Mouse (Mus musculus) frontal cortex, postnatal 10 days (tissue): ENCODE data around the gene Ackr4.

ENCODE experiments used
- DNase-seq, 2 experiments: peaks; one replicate each; pipeline ENCODE4 v3.0.0; 2022; ENCODE audit warnings: low spot score in 2 of 2, mixed read lengths in 1 of 2

Ackr4 gene

DNA sequence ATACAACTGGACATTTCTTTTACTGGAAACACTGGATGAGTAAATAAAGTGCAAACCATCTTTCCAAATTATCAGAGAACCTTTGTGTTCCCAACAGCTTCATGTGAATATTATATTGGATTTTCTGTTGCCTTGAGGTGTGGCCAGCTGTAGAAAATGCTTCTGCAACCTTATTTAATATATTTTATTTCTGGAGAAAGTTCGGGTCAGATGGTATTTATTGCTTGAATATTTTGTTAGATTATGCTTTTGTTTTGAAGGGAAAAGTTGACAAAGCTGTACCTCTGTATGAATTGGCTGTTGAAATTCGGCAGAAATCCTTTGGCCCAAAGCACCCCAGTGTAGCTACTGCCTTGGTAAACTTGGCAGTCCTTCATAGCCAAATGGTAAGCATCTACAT is 86.4 kb downstream of the Ackr4 start, which contains the start of gene Gm28305:
Gene Gm28305 (plus strand): TSS at position 301 of the 400 bp plus-strand sequence.
- DNase-seq = no peak

DNA sequence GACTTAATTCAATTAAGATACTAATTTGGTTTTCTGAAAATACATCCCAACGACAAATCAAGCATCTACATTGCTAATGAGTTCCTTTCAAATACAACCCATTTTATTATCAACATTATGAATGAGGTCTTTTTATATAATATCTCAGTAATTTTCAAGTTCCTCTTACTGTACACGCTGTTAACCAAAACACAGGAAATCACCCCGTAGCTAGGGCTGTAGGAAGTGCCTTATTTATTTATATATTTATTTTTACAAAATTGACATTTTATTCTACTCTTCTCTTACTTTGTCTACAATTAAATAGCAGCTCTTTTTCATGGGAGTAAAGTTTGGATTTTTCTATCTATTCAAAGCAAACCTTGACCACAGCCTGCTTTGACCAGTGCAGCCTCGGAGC is 87.0 kb downstream of the Ackr4 start:
- DNase-seq = no peak

- DNase-seq = no peak
Measured at GRCm38 (mm10) chr9:104039031-104039695, 87.6 kb downstream of the Ackr4 start.

DNA sequence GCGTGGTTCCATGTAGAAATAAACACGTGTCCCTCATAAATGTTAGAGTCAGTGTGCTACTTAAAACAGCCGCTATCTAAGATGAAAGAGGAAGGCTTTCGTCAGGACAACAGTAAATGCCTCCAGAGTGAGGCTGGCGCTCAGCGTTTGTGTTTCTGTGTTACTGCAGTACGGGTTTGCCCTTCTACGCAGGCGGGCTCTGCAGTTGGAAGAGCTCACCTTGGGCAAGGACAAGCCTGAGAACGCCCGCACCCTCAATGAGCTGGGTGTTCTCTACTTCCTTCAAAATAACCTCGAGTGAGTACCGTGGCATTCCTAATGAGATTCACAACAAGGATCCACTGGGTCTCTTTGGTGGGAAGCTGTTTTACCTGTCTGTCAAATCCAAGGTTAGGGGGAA is 88.5 kb downstream of the Ackr4 start:
- DNase-seq = no peak

GRCm38 (mm10) chr9:104035261-104036015 is 91.3 kb downstream of the Ackr4 start:
- peak; percentile 45 to 65 for DNase-seq

DNA sequence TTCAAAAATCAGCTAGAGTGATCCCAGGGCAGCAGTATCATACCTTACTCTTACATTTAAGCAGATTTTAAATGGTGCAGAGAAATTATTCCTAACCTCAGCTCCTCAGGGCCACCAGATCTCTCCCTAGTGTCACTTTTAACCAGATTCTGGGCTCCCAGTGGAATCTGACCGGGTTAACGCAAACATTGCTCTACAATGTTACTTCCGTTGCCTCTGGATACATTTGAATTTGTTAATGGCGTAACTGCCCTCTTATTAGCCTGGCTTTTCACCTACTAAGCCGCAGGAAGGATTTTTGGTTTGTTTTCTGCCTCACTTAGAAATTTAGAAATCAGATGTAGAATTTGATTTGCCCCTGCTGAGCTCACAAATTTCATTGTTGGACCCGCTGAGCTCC is 92.0 kb downstream of the Ackr4 start:
- no peak for DNase-seq

DNA sequence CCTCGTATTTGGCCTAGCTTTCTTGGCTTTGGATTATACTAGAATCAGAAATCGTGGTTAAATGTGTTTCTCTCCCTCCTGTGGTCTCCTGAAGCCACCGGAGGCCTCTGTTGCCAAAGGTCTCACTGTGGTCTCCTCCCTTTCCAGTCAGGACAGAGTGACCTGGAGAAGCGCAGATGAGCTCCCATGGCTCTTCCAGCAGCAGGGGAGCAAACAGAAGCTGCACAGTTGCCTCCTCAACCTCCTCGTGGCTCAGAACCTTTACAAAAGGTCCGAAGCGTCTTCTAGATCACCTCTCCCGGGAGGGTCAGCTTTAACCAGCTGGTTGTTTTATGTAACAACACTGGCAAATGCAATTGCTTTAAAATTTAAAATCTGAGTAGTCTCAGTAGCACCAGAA is 92.5 kb downstream of the Ackr4 start:
- DNase-seq = no peak
